Mouse (Mus musculus) thymus, postnatal 4 days (tissue): ENCODE measurements around the gene Zfp553.
A peak's percentile ranks its signal among the peaks of the same experiment; 100 is the strongest.

Experiments used
- DNase-seq: peaks from one replicate; pipeline ENCODE4 v3.0.0; 2021

Zfp553 gene

GRCm38 (mm10) chr7:127232622-127233367 is at the start of gene Zfp553, which contains the start of gene Sept1:
TSS of gene Zfp553 (plus strand) at chr7:127233061.
TSS of gene Sept1 (minus strand) at chr7:127233130.
- peak; percentile 89 for DNase-seq

DNA sequence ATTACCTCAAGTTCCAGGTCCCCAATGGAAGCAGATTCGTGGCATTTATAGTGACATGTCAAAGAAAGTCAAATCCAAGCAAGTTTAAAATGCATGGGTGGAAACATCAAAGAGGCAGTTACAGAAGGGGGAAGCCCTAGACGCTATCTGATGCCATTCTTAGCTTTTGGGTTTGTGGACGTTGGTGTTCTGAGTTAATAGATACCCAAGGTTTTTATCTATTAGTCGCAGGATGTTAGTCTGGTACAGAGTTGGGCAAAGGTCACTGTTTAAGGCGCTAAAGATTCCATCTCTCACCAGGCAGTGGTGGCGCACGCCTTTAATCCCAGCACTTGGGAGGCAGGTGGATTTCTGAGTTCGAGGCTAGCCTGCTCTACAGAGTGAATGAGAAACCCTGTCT is 49.5 kb upstream of the Zfp553 start:
- no peak for DNase-seq

DNA sequence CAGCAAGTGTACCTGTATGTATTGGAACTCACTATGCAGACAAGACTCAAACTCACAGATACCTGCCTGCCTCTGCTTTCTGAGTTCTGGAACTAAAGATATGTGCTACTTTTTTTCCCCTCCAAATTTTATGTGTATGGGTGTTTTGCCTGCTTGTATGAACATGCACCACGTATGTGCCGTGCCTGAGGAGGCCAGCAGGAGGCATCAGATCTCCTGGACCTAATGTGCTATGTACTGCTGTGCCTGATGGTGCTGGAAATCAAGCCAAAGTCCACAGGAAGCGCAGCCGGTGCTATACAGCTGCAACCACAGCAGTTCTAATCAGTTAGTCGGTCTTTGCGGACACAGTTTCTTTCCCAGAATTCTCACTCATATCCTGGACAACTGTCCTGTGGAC is 49.0 kb upstream of the Zfp553 start:
- peak; percentile 66 for DNase-seq

DNA sequence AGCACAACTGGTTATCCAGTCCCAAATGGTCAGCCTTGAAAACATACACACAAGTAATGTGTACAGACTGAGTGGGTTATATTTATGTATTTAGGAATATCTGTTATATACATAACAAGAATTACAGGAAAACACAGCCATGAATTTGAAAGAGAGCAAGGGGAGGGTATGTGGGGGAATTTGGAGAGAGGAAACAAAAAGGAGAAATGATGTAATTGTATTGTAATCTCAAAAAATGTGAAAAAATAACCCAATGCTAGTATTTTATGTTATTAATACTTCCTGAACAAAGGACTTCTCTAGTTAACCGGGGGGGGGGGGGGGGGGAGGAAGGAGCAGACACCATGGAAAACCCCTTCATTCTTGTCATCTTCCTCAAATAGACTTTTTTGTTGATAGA is 48.1 kb upstream of the Zfp553 start:
- DNase-seq, result no peak

DNA sequence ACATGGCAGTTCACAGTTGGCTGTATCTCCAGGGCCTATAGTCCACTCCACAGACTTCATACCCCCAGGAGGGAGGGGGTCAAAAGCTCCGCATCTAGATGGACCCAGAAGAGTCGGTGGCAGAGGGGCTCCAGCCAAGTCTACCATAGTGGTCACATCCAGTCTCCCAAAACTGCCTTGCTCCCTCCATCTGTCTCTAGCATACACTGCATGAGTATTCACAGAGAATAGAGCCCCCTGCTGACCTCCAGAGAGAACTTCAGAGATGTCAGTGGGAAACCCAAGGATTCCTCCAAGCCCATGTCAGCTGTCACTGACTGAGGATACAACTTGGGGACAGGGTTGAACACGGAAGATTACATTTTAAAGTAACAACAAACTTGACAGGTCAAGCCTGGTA is 47.3 kb upstream of the Zfp553 start:
- DNase-seq, result no peak

GRCm38 (mm10) chr7:127187351-127187750 is 45.5 kb upstream of the Zfp553 start:
- DNase-seq, result no peak

DNA sequence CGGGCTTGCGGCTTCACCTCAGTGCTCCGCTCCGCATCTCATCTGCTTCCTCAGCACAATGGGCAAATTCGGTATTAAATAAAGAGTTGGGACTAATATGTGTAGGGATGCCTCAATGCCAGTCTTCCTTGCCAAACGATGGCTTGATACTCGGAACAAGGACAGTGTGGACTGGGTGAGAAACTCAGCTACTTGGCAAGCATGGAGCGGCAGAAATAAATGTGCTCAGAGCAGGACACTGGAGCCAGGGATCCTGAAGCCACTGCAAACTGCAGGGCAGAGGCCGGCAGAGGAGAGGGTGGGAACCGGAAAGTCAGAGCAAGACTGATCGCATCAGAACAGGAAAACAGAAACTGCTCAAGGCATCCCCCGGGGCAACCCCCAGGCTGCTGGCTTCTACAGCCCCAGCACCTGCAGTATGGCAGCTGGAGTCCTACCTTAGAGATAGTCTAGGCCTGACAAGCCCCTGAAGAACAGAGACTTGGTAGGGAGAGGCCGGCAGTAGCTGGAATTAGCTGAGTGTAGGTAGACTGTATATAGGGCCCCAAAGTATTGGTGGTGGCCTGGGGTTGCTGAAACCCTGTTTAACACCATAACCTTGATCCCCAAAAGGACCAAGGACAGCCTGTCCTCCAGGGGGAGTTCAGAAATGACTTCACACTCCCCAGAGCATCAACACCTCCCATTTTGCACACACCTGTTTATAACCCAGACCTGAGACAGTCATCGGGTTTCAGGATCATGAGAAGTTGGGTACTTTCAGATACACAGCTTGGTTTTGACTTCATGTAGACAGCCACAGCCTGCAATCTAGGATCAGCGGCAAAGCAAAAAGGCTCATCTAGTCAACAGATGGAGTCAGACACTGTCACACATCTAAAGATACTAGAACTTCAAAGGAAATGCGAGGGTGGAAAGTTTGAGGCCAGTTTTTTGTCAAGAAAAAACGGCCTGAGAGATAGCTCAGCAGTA is 44.3 kb upstream of the Zfp553 start:
- peak; percentile 69 for DNase-seq

DNA sequence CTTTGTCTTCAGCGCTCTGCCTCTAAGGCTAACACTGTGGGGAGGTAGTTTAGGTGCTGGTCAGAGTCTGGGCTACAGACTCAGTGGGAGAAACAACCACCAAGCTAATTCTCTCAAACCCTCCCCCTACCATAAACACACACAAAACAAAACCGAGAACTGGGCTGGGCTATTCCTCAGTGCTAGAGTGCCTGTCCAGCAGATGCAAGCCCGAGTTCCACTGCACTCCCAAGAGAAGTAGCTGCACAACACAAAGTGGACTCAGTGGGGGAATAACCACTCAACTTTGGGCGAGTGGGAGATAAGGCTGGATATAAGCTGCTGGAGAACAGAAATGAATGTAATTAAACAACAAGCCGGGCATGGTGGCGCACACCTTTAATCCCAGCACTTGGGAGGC is 42.2 kb upstream of the Zfp553 start:
- no peak for DNase-seq

GRCm38 (mm10) chr7:127192989-127193388 is 39.9 kb upstream of the Zfp553 start:
- DNase-seq, result no peak

- no peak for DNase-seq
These were observed 38.7 kb upstream of the Zfp553 start for GRCm38 (mm10) chr7:127194011-127194632.

GRCm38 (mm10) chr7:127194633-127195029 is 38.2 kb upstream of the Zfp553 start:
- DNase-seq, result no peak

DNA sequence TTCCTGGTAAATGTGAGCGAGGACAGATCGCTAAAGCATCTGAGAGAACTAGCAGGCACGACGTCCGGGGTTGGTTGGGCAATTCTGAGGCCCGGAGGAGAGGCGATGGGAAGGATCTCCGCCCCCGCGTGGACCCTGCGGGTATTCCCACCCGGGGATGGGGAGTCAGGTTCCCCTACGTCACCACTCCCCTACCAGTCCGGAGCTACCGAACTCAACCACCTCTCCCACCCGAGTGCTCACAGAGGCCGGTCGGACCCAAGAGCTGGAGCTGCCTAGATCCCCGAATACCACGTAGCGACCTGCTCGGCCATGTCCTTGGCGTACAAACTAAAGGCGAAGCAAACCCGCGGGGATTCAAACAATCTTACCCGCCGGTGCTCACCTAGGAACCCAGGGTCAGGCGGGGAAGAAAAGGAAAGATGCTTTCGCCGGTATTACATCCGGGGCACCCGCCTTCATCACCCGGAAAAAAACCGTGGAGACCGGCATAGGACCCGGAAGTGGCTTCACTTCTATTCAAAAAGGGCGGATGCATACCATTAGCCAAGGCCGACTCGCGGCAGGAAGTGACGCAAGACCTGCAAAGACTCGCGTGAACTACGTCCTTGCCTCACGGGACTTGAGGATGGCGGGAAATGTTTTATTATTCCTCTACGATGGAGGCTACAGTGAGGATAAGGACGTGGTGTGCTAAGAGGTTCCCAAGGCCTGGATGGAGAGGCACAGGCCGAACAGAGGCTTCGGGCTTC is 37.1 kb upstream of the Zfp553 start, which contains the start of gene Cd2bp2:
Cd2bp2 (minus strand) TSS at position 507 of the 752 bp plus-strand sequence.
- peak; percentile 91 for DNase-seq

DNA sequence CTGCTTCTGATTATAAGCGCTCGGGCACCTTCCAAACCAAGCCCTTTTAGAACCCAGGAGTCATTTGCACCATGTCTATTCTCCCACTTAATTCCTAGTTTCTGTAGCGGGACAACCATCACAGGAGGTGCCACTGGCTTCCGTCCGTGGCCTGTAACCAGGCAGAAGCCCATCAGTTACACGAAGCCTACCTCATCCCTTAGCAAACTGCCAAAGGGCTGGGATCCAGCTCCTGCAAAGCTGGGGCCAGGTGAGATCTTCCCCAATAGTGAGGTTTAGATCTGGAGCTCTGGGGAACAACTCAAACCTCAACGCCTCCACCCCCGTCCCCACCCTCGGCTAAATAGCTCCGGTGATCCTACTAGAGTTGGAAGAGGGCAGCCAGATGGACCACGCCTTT is 36.4 kb upstream of the Zfp553 start:
- DNase-seq, result no peak

GRCm38 (mm10) chr7:127206606-127207005 is 26.3 kb upstream of the Zfp553 start:
- no peak for DNase-seq

GRCm38 (mm10) chr7:127207374-127208294 is 25.2 kb upstream of the Zfp553 start:
- no peak for DNase-seq

DNA sequence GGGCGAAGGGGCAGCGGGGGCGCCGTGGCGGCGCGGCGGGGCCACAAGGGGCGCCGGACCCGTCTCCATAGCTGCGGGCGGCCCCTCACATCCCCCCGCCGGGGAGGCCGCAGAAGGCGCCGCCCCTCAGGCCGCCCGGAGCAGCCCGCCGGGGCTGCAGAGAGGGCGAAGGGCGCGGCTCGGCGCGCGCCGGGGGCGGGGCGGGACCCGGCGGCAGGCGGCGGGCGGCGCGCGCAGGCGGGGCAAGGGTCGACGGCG is 24.6 kb upstream of the Zfp553 start, which contains the start of gene Tbc1d10b:
Tbc1d10b (minus strand) TSS at position 174 of the 258 bp plus-strand sequence.
- no peak for DNase-seq

GRCm38 (mm10) chr7:127208553-127209438 is 24.1 kb upstream of the Zfp553 start, which contains the start of gene Mylpf:
TSS of gene Mylpf (plus strand) at chr7:127208890.
- DNase-seq, result peak; percentile 98

DNA sequence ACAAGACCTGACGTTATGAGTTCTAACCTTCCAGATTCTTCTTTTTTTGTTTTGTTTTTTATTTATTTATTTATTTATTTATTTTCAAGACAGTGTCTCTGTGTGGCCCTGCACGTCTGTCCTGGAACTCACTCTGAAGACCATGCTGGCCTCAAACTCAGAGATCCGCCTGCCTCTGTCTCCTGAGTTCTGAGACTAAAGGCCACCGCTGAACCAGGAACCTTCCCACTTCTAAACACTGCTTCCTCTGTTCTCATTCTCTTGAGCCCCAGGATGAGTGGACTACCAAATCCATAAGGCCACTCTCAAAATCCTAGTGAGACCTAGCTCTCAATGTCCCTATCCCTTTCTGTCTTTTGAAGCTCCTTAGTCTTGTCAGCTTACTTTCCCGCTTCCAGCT is 23.0 kb upstream of the Zfp553 start:
- DNase-seq, result no peak

GRCm38 (mm10) chr7:127210266-127210665 is 22.6 kb upstream of the Zfp553 start:
- peak; percentile 59 for DNase-seq

GRCm38 (mm10) chr7:127211014-127211745 is 21.7 kb upstream of the Zfp553 start:
- DNase-seq, result no peak
